Mouse (Mus musculus) heart, embryonic 12.5 days (tissue): ENCODE results near the gene Tmem37. TPM values are rescaled to one million over a fixed set of nuclear protein-coding genes. Genes with fewer than 3 reads are reported as not detected.

ENCODE experiments used
- ATAC-seq: fragments of 200-750 bp; cut with Nextera tagmentation; 2 replicates; pipeline ENCODE4 v1.8.0; 2017; ENCODE audit warnings: moderate TSS enrichment, moderate library complexity; ENCODE audit not compliant: insufficient number of reproducible peaks, low FRiP score
- H3K27ac ChIP-seq: fragments of 300-500 bp; sonication (generic); 2 replicates; pipeline ENCODE4 v1.5.1; 2016; ENCODE audit warnings: mild to moderate bottlenecking, moderate library complexity; ENCODE audit not compliant: poor library complexity, severe bottlenecking
- H3K27me3 ChIP-seq: fragments of 300-500 bp; sonication (generic); replicated peaks from 2 replicates; pipeline ENCODE4 v1.6.1; 2016; ENCODE audit warnings: mild to moderate bottlenecking, moderate library complexity
- H3K36me3 ChIP-seq: fragments of 300-500 bp; sonication (generic); 2 replicates; pipeline ENCODE4 v1.6.1; 2016; ENCODE audit warnings: mild to moderate bottlenecking, moderate library complexity
- H3K4me1 ChIP-seq: fragments of 300-500 bp; sonication (generic); replicated peaks from 2 replicates; pipeline ENCODE4 v1.6.1; 2016; ENCODE audit warnings: mild to moderate bottlenecking
- H3K4me2 ChIP-seq: fragments of 300-500 bp; sonication (generic); 2 replicates; pipeline ENCODE4 v1.6.1; 2016; ENCODE audit warnings: mild to moderate bottlenecking, moderate library complexity
- H3K4me3 ChIP-seq: fragments of 300-500 bp; sonication (generic); 2 replicates; pipeline ENCODE4 v1.5.1; 2016; ENCODE audit warnings: mild to moderate bottlenecking
- H3K9ac ChIP-seq: fragments of 300-500 bp; sonication (generic); 2 replicates; pipeline ENCODE4 v1.6.1; 2016; ENCODE audit warnings: mild to moderate bottlenecking, moderate library complexity
- H3K9me3 ChIP-seq: fragments of 300-500 bp; sonication (generic); replicated peaks from 2 replicates; pipeline ENCODE4 v1.6.1; 2016; ENCODE audit warnings: mild to moderate bottlenecking, moderate library complexity
- WGBS: fragments of 180-500 bp; shearing (Covaris S2); methylation state at CpG from one replicate; pipeline ENCODE4 v1.1.7; 2016; 5-methylcytosine and 5-hydroxymethylcytosine counted together
- polyA plus RNA-seq: library from polyadenylated mRNA; unstranded; fragments of >200 nt; fragmentation: Nextera tagmentation; extraction: Ambion mirVana; gene quantifications from 2 replicates; pipeline ENCODE4 v1.2.1, GENCODE M21; 2016

The Tmem37 gene
- polyA plus RNA-seq, 1 experiment from 2014 or later, result 14.3 TPM

DNA sequence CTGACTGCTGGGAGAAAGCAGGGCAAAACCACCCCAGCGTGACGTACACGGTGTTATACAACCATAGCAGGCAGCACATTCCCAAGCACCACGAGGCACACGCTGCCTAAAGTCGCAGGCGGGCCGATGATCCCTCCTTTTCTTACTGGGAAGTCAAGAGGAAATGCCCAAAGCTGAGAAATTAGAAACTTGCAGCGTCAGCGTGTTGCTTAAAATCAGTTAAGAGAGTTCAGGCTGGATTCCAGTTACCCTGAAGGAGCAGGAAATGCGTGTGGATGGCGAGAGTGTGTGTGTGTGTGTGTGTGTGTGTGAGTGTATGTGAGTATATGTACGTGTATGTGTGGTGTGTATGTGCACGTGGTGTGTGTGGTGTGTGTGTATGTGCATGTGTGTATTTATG lies 16.8 kb downstream of the Tmem37 start:
- WGBS, result 60% methylated on average over 14 of the region's 14 CpGs
- Histone ChIP-seq H3K4me2 (no peak overlapping the region), H3K27me3 (no peaks in the 10 kb centered on the region), H3K4me3 (no peak overlapping the region), H3K27ac (no peak overlapping the region), H3K36me3 (no peaks in the 10 kb centered on the region), H3K9me3 (peaks cover 4% of the 10 kb centered on the region; the same call in 1 of the 2 replicates), H3K9ac (no peak overlapping the region), H3K4me1 (peaks cover 7% of the 10 kb centered on the region)
- ATAC-seq, result no peak

DNA sequence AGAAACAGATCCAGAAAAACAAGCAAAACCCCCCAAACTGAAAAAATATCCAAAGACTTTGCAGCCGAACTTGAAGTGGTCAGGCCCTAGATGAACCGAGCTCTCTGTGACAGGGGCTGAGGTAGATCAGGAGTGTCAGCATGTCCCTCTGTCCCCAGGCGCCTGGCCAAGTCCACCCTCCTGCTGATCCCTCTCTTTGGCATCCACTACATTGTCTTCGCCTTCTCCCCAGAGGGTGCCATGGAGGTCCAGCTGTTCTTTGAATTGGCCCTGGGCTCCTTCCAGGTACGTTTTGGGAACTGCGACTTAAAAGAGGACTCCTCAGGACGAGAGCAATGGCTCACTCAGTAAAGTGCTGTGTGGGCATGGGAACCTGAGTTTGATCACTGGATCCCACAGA lies 17.6 kb downstream of the Tmem37 start:
- peaks cover 9% of the 10 kb centered on the region for H3K4me1 ChIP-seq
- no peak overlapping the region for H3K4me2 ChIP-seq
- no peaks in the 10 kb centered on the region for H3K27me3 ChIP-seq
- H3K27ac ChIP-seq, result no peak overlapping the region
- H3K36me3 ChIP-seq, result no peaks in the 10 kb centered on the region
- no peak overlapping the region for H3K9ac ChIP-seq
- peaks cover 4% of the 10 kb centered on the region; the same call in 1 of the 2 replicates for H3K9me3 ChIP-seq
- ATAC-seq, result no peak
- no peak overlapping the region for H3K4me3 ChIP-seq
- WGBS, result 70% methylated on average over 7 of the region's 7 CpGs

DNA sequence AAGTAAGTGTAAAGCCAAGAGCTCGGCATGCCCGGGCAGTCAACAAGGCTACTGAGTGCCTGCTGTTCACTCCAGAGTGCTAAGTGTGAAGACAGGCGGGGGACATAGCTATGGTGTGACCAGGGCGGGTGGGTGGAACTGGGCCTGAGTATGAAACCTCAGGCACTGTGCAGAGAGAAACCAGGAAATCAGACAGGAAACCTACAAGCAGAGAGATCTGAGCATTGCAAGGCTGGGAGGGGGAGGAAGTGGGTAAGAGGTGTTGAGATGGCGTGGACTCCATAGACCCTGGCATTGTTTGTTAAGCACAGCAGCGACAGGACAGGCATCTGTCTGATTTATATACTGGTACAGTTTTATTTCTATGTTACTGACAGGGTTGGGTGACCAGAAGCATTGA lies 18.4 kb downstream of the Tmem37 start:
- Histone ChIP-seq H3K27ac (no peak overlapping the region), H3K4me1 (peaks cover 14% of the 10 kb centered on the region), H3K27me3 (no peaks in the 10 kb centered on the region), H3K9me3 (peaks cover 4% of the 10 kb centered on the region; the same call in 1 of the 2 replicates), H3K9ac (no peak overlapping the region), H3K36me3 (no peaks in the 10 kb centered on the region), H3K4me2 (no peak overlapping the region), H3K4me3 (no peak overlapping the region)
- peak; percentile 37; the same call in 1 of the 2 replicates for ATAC-seq
- 62% methylated on average over 6 of the region's 6 CpGs for WGBS

DNA sequence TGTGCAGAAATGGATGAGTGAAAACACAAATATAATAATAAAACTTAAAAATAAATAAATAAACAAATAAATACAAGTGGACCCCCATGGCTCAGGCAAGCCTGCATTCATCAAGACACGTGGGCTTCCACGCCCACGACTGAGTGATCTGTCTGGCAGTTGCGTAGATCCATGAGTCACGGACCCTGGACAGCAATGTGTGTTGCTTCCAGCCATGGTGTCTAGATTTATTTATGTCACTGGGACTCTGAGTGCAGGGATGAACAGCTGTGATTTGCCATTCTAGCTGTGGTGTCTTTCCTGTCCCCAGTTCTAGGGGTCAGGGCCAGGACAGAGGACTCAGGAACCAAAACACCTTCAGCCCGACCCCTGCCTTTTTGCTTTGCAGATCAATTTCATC lies 18.9 kb downstream of the Tmem37 start:
- H3K27me3 ChIP-seq, result no peaks in the 10 kb centered on the region
- no peak overlapping the region for H3K9ac ChIP-seq
- H3K4me2 ChIP-seq, result no peak overlapping the region
- no peak overlapping the region for H3K27ac ChIP-seq
- ATAC-seq, result no peak
- H3K4me3 ChIP-seq, result no peak overlapping the region
- WGBS, result 87% methylated on average over 6 of the region's 6 CpGs
- peaks cover 14% of the 10 kb centered on the region for H3K4me1 ChIP-seq
- H3K36me3 ChIP-seq, result no peaks in the 10 kb centered on the region
- H3K9me3 ChIP-seq, result peaks cover 4% of the 10 kb centered on the region; the same call in 1 of the 2 replicates

DNA sequence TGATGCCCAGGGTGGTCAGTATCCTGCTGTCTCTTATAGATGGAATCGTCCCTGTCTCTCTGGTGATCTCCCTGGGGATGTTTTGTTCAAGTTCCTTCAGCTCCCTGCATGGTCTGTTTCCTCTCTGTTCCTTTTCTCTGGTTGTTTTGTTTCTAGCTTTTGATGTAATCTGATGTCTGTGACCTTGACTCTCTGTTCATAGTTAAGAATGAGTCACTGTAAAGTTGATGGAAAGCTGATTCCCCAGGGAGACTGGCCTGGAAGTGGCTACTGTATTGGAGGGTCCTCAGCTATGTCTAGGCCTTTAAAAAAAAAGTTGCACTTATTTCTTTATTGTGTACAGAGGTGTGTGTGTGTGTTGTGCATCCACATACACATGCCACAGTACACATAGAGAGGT lies 22.8 kb downstream of the Tmem37 start:
- no peak overlapping the region for H3K4me2 ChIP-seq
- peaks cover 7% of the 10 kb centered on the region; the same call in 1 of the 2 replicates for H3K4me1 ChIP-seq
- 0 out of 2 replicates have a peak overlapping the region, but pooled peaks have one; percentile 34 for H3K27ac ChIP-seq
- 45% methylated on average over 1 of the region's 1 CpGs for WGBS
- no peak overlapping the region for H3K4me3 ChIP-seq
- no peak overlapping the region for H3K9ac ChIP-seq
- H3K36me3 ChIP-seq, result no peaks in the 10 kb centered on the region
- peaks cover 4% of the 10 kb centered on the region; the same call in 1 of the 2 replicates for H3K9me3 ChIP-seq
- no peak for ATAC-seq
- no peaks in the 10 kb centered on the region for H3K27me3 ChIP-seq

DNA sequence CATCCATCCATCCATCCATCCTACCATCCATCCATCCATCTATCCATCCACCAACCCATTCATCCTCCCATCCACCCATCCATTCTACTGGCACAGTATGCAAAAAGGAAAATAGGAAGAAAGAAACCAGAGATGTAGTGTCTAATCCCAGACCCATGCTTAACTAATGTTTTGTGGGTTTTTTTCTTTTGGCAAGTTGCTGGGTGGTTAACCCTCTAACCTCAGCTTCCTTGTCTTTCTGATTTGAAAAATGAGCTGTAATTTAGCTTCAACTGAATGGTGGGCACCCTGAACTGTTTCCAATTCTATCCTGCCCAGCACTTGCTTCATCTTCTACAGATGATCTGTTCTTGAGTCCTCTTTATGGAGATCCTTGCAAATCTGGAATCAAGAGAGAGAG lies 26.5 kb downstream of the Tmem37 start:
- Histone ChIP-seq H3K27ac (no peak overlapping the region), H3K9me3 (no peaks in the 10 kb centered on the region), H3K4me3 (no peak overlapping the region), H3K4me1 (0 out of 2 replicates have a peak, but pooled peaks cover 7% of the 10 kb centered on the region), H3K36me3 (no peaks in the 10 kb centered on the region), H3K9ac (no peak overlapping the region), H3K4me2 (no peak overlapping the region), H3K27me3 (no peaks in the 10 kb centered on the region)
- ATAC-seq, result no peak

DNA sequence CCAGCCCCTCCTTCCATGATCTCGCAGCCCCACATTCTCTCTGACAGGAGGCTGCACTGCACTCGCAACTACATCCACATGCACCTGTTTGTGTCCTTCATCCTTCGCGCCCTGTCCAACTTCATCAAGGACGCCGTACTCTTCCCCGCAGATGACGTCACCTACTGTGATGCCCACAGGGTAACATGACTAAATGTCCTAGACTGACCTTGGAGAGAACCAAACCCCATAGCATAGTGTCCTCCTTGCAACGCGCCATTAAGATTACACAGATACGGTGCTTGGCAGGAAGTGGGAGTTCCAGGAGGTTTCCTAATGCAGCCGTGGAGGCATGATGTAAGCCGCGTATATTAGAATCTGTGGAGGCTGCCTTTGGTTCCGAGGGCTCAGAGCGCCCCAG lies 29.3 kb downstream of the Tmem37 start:
- Histone ChIP-seq H3K4me2 (no peak overlapping the region), H3K4me3 (no peak overlapping the region), H3K9me3 (no peaks in the 10 kb centered on the region), H3K36me3 (no peaks in the 10 kb centered on the region), H3K27ac (no peak overlapping the region), H3K27me3 (no peaks in the 10 kb centered on the region), H3K4me1 (no peaks in the 10 kb centered on the region), H3K9ac (no peak overlapping the region)
- 79% methylated on average over 16 of the region's 16 CpGs for WGBS
- ATAC-seq, result peak; percentile 20; the same call in 1 of the 2 replicates

DNA sequence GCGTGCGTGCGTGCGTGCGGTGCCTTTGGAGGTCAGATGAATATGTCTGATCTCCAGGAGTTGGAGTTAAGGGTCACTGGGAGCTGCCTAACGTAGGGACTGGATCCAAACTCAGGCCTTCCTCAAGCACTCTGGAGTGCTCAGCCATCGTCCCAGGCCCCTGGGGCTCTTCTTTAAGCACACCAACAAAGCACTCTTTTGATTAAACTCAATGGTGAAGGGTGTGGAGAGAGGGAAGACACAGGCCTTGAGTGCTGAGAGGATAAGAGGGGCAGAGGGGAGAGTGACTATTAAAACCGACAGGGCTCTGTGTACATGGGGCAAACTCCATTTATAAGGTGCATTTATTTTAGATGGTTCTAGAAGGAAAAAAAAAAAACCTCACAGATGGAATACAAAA lies 31.5 kb downstream of the Tmem37 start:
- ATAC-seq, result no peak
- Histone ChIP-seq H3K4me1 (0 out of 2 replicates have a peak, but pooled peaks cover under 1% of the 10 kb centered on the region), H3K9ac (no peak overlapping the region), H3K27me3 (no peaks in the 10 kb centered on the region), H3K27ac (no peak overlapping the region), H3K36me3 (no peaks in the 10 kb centered on the region), H3K9me3 (no peaks in the 10 kb centered on the region), H3K4me2 (no peak overlapping the region), H3K4me3 (no peak overlapping the region)
- 70% methylated on average over 8 of the region's 8 CpGs for WGBS

DNA sequence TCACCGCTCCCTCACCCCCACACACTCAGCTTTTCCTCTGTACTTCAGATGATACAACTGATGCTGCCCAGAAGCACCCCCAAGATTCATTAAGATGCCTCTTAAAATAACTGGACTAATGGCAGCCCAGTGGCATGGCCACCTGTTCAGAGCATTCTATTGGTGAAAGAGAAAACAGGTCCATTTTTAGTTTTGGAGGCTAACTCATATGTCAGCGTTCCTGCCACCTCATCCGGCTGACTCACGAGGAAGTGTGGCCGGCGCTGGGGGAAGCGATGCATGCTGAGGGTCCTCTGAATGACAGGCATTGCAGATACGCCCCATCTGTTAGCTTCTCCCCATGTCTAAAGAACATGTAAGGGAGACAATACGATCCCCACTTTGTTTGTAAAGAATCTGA lies 35.3 kb downstream of the Tmem37 start:
- Histone ChIP-seq H3K4me2 (no peak overlapping the region), H3K4me1 (0 out of 2 replicates have a peak, but pooled peaks cover 6% of the 10 kb centered on the region), H3K27me3 (no peaks in the 10 kb centered on the region), H3K9ac (no peak overlapping the region), H3K36me3 (no peaks in the 10 kb centered on the region), H3K27ac (no peak overlapping the region), H3K9me3 (no peaks in the 10 kb centered on the region), H3K4me3 (no peak overlapping the region)
- no peak for ATAC-seq
- 79% methylated on average over 9 of the region's 9 CpGs for WGBS

DNA sequence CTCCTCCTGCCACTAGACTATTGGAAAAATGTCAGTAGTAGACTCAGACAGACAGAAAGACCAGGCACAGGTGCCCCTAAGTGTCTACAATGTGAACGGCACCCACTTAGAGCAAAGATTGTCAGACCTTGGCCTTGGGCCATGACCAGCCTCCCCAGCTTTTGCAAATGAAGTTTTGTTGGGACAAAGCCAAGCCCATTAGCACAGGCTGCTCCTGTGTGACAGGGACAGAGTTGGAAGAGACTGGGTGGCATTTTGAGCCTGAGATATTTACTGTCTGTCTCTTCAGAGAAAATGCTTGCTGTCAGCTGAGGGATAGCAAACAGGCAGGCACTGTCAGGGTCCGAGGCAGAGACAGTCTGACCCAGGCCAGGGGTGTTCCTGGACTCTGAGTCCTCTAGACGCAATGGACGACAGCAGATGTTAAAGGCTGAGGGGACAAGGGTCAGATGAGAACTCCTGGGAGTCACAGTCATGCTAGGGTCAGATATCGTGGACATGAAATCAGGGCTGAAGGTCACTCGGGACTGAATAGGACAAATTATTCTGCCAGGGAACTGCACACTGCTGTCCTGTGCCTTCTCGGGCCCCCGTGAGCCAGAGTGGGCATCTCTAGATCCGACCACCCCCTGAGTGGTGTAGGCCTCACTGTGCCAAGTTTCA lies 36.7 kb downstream of the Tmem37 start:
- no peak overlapping the region for H3K9ac ChIP-seq
- H3K4me3 ChIP-seq, result no peak overlapping the region
- WGBS, result 57% methylated on average over 9 of the region's 9 CpGs
- no peak for ATAC-seq
- H3K36me3 ChIP-seq, result no peaks in the 10 kb centered on the region
- no peak overlapping the region for H3K4me2 ChIP-seq
- peak overlapping the region; percentile 31; the same call in 1 of the 2 replicates for H3K27ac ChIP-seq
- no peaks in the 10 kb centered on the region for H3K9me3 ChIP-seq
- H3K4me1 ChIP-seq, result peaks cover 10% of the 10 kb centered on the region; the same call in 1 of the 2 replicates
- H3K27me3 ChIP-seq, result 0 out of 2 replicates have a peak, but pooled peaks cover 3% of the 10 kb centered on the region

DNA sequence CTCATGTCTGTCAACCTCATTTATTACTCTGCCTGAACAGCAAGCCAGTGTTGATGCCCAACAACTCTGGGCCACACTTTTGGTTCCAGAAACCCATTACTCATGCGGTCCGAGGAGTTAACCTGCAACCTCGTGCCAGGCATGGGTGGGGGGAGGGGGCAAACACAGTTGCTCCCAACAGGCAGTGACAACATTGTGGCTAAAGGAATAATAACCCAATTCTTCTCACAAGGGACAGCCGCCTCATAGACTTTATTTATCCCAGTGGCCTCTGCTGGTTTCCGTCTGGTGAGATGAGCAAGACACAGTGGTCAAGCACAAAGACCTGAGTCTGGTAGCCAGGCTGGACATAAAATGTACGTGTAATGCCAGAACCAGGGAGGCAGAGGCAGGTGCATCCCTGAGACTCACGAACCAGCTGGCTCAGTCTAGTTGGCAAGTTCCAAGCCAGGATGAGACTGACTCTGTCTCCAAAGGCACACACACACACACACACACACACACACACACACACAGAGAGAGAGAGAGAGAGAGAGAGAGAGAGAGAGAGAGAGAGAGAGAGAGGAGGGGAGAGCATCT lies 38.3 kb downstream of the Tmem37 start:
- 0 out of 2 replicates have a peak, but pooled peaks cover 3% of the 10 kb centered on the region for H3K27me3 ChIP-seq
- peaks cover 10% of the 10 kb centered on the region; the same call in 1 of the 2 replicates for H3K4me1 ChIP-seq
- H3K27ac ChIP-seq, result no peak overlapping the region
- no peak for ATAC-seq
- H3K9ac ChIP-seq, result no peak overlapping the region
- no peaks in the 10 kb centered on the region for H3K9me3 ChIP-seq
- WGBS, result 76% methylated on average over 7 of the region's 7 CpGs
- no peaks in the 10 kb centered on the region for H3K36me3 ChIP-seq
- no peak overlapping the region for H3K4me3 ChIP-seq
- H3K4me2 ChIP-seq, result no peak overlapping the region
